22 mouse cellular contexts compared by ENCODE assay signal in the genomic region with DNA sequence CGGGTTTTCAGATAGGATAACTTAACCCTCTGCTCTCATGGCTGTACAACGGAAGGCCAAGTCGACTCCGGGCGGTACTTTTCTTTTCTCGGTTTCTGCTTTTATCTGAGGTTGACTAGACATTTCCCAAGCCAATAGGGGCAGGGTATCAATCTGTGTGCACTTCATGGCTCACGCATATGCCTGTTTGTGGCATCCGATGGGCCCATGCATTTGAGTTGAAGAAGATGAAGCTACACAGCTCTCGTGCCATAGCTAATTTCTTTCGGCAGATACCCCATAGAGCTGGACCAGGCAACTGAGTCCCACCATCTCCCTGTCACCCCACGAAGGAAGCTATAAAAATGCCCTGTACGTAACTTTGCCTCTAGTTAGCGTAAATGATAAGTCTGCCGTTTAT.
DNase-seq lines count a peak whose midpoint lies in the region; ATAC-seq and TF ChIP-seq lines count a peak whose summit lies in the region.
"Had no signal": no experiment of that assay in that cellular context is flagged by ENCODE, and none has a peak within 500 bp of the region (broad histone marks: within the 10 kb centered on the region; RNA-seq: fewer than 3 reads in every experiment).

No protein-coding gene starts in this region.

- H3K27ac ChIP-seq in liver, postnatal 0 days (ENCODE audit: low read depth), result no peak overlapping the region
- H3K27ac ChIP-seq in liver, embryonic 12.5 days, result no peak overlapping the region
- H3K27ac ChIP-seq in kidney, embryonic 16.5 days (ENCODE audit: low read length), result no peak overlapping the region
- H3K27ac ChIP-seq: embryonic facial prominence, embryonic 13.5 days; embryonic facial prominence, embryonic 15.5 days; forebrain, embryonic 10.5 days; forebrain, embryonic 12.5 days had no signal

- TF ChIP-seq EP300 in liver, postnatal 0 days (IDR thresholded peaks at IDR 0.05; ENCODE audit: low read depth), result no peak

- 80% methylated on average over 14 of the region's 14 CpGs for WGBS in liver, postnatal 0 days (ENCODE audit: insufficient replicate concordance)
- WGBS in liver, embryonic 12.5 days (ENCODE audit: insufficient replicate concordance), result 75% methylated on average over 14 of the region's 14 CpGs
- 85% methylated on average over 14 of the region's 14 CpGs for WGBS in kidney, embryonic 16.5 days

- no peak overlapping the region for H3K4me3 ChIP-seq in liver, postnatal 0 days (ENCODE audit: low read depth, low read length)
- H3K4me3 ChIP-seq in liver, embryonic 12.5 days, result no peak overlapping the region
- no peak overlapping the region for H3K4me3 ChIP-seq in kidney, embryonic 16.5 days (ENCODE audit: low read length)
- H3K4me3 ChIP-seq: embryonic facial prominence, embryonic 13.5 days; embryonic facial prominence, embryonic 15.5 days; erythroblast, embryonic 14.5 days; forebrain, embryonic 10.5 days; forebrain, embryonic 12.5 days had no signal

- no peaks in the 10 kb centered on the region for H3K9me3 ChIP-seq in liver, postnatal 0 days (ENCODE audit: low read length)
- no peaks in the 10 kb centered on the region for H3K9me3 ChIP-seq in liver, embryonic 12.5 days (replicated peaks)
- H3K9me3 ChIP-seq in kidney, embryonic 16.5 days (ENCODE audit: low read length), result no peaks in the 10 kb centered on the region
- H3K9me3 ChIP-seq: embryonic facial prominence, embryonic 13.5 days; embryonic facial prominence, embryonic 15.5 days; forebrain, embryonic 10.5 days; forebrain, embryonic 12.5 days had no signal

- peak; percentile 80 for DNase-seq in heart, adult 11 months
- no peak for DNase-seq in heart, adult 8-10 months (ENCODE audit: low spot score)
- DNase-seq in liver, postnatal 0 days, result no peak
- DNase-seq: adrenal gland, adult 2 months; adrenal gland, postnatal 10 days; adrenal gland, postnatal 25 days; cerebellum, adult 11 months; cerebellum, adult 18-20 months; cerebellum, adult 8-10 months; cerebellum, adult 9-11 months; cerebellum, postnatal 14 days; cerebellum, postnatal 36 days; embryo, embryonic 11 days had no signal

- peaks cover 15% of the 10 kb centered on the region for H3K27me3 ChIP-seq in liver, postnatal 0 days (ENCODE audit: insufficient read depth, low read length)
- peaks cover 46% of the 10 kb centered on the region for H3K27me3 ChIP-seq in liver, embryonic 12.5 days (replicated peaks)
- H3K27me3 ChIP-seq in kidney, embryonic 16.5 days (ENCODE audit: insufficient read depth, low read length), result peaks cover 8% of the 10 kb centered on the region; the same call in 1 of the 2 replicates
- H3K27me3 ChIP-seq: embryonic facial prominence, embryonic 15.5 days had no signal

- no peak for ATAC-seq in liver, postnatal 0 days
- ATAC-seq in liver, embryonic 12.5 days, result no peak
- no peak for ATAC-seq in kidney, embryonic 16.5 days (ENCODE audit: low FRiP score, low TSS enrichment)
- ATAC-seq: forebrain, embryonic 14.5 days; forebrain, embryonic 16.5 days had no signal

- no peaks in the 10 kb centered on the region for H3K36me3 ChIP-seq in liver, postnatal 0 days (replicated peaks; ENCODE audit: insufficient read depth, low read length)
- H3K36me3 ChIP-seq in liver, embryonic 12.5 days, result no peaks in the 10 kb centered on the region
- no peaks in the 10 kb centered on the region for H3K36me3 ChIP-seq in kidney, embryonic 16.5 days (ENCODE audit: insufficient read depth, low read length)
- H3K36me3 ChIP-seq: embryonic facial prominence, embryonic 13.5 days; embryonic facial prominence, embryonic 15.5 days; forebrain, embryonic 10.5 days; forebrain, embryonic 12.5 days had no signal

- peaks cover 11% of the 10 kb centered on the region for H3K4me1 ChIP-seq in liver, postnatal 0 days (ENCODE audit: insufficient read depth)
- H3K4me1 ChIP-seq in liver, embryonic 12.5 days, result peaks cover 6% of the 10 kb centered on the region
- H3K4me1 ChIP-seq in kidney, embryonic 16.5 days (ENCODE audit: insufficient read depth, low read length), result peaks cover 13% of the 10 kb centered on the region

- no peak overlapping the region for H3K9ac ChIP-seq in liver, postnatal 0 days (replicated peaks)
- H3K9ac ChIP-seq in liver, embryonic 12.5 days, result no peak overlapping the region
- no peak overlapping the region for H3K9ac ChIP-seq in kidney, embryonic 16.5 days (replicated peaks; ENCODE audit: low read length)
- H3K9ac ChIP-seq: embryonic facial prominence, embryonic 13.5 days; embryonic facial prominence, embryonic 15.5 days; forebrain, embryonic 12.5 days had no signal

- 0 out of 2 replicates have a peak overlapping the region, but pooled peaks have one; percentile 18 for H3K4me2 ChIP-seq in liver, postnatal 0 days (ENCODE audit: low read depth, low read length)
- no peak overlapping the region for H3K4me2 ChIP-seq in liver, embryonic 12.5 days
- H3K4me2 ChIP-seq in kidney, embryonic 16.5 days (replicated peaks; ENCODE audit: low read depth, low read length), result no peak overlapping the region
- H3K4me2 ChIP-seq: embryonic facial prominence, embryonic 13.5 days; embryonic facial prominence, embryonic 15.5 days; forebrain, embryonic 12.5 days had no signal

- TF ChIP-seq CTCF in liver, postnatal 0 days (IDR thresholded peaks at IDR 0.05; ENCODE audit: low read depth), result no peak
